Mouse (Mus musculus): ENCODE data around the gene Sprr2a3. TPM values are rescaled to one million over a fixed set of nuclear protein-coding genes. Genes with fewer than 3 reads are reported as not detected.

The Sprr2a3 gene
- total RNA-seq, 1 experiment: not detected

DNA sequence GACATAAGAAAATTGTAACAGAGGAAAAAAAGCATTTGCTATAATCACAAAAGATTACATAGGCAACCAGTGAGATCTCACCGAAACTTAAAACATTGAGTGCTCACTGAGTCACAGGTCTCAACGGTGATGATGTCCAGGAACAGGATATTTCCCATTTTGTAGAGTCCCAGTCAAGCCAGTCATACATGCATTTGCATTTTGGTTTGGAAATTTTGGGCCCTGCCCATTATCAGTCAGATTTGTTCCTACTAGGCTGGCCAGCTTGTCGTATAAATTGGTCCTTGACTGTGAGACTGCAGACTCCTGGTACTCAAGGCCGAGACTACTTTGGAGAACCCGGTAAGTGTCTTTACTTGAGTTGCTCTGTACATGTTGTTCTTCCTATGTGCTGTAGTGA is 53.6 kb downstream of the Sprr2a3 start, which contains the start of gene Sprr2d:
Gene Sprr2d (plus strand): TSS at position 301 of the 400 bp plus-strand sequence.
- no peaks in the 10 kb centered on the region for H3K4me1 ChIP-seq (ENCODE audit: control insufficient read depth in 2 of 2, insufficient read depth in 2 of 2, low read length in 2 of 2, poor library complexity in 1 of 2)
- in situ Hi-C loops (cut with MboI; ENCODE audit: low sequenced_read_pairs in 2 of 2, unreplicated experiment in 2 of 2): no loop called here
- no peak within 1 kb of the TSS for H3K27ac ChIP-seq (ENCODE audit: insufficient read depth, low read depth, low read length, poor library complexity, severe bottlenecking)
- no peak within 1 kb of the TSS for H3K4me3 ChIP-seq (ENCODE audit: insufficient read depth in 1 of 2, low read depth in 1 of 2, low read length in 2 of 2, poor library complexity in 1 of 2, severe bottlenecking in 1 of 2)
- H3K9me3 ChIP-seq (ENCODE audit: control insufficient read depth, insufficient read depth, low read depth, low read length): no peaks in the 10 kb centered on the region
- no peak within 1 kb of the TSS for H3K9ac ChIP-seq (ENCODE audit: insufficient read depth, low read depth, low read length, poor library complexity, severe bottlenecking)
- DNase-seq (ENCODE audit: low read depth, low spot score): no peak
- no peaks in the 10 kb centered on the region for H3K36me3 ChIP-seq (ENCODE audit: control insufficient read depth, insufficient read depth, low read length, poor library complexity, severe bottlenecking)
- TF ChIP-seq ZC3H11A (IDR thresholded peaks at IDR 0.05; ENCODE audit: borderline replicate concordance, low read depth, low read length): no peak
- TF ChIP-seq MAFK (IDR thresholded peaks at IDR 0.05; ENCODE audit: insufficient read depth, low read depth, low read length): no peak
- no peak for TF ChIP-seq CHD2 (IDR thresholded peaks at IDR 0.05; ENCODE audit: low read depth, low read length)
- no peak for TF ChIP-seq HCFC1 (IDR thresholded peaks at IDR 0.05; ENCODE audit: borderline replicate concordance, insufficient read depth, low read length)
- TF ChIP-seq ZNF384 (IDR thresholded peaks at IDR 0.05; ENCODE audit: low read depth, low read length): no peak

Other genes starting within 250 kb of the Sprr2a3 start
- 0.21 and 0.40 TPM in 2 replicates for gene Lor, start 202.3 kb upstream of the Sprr2a3 start, total RNA-seq (2012; rRNA removed)
- not detected in 2 replicates for gene Prr9, start 161.5 kb upstream of the Sprr2a3 start, total RNA-seq (2012; rRNA removed)
- gene Lelp1, start 142.7 kb upstream of the Sprr2a3 start, total RNA-seq (2012; rRNA removed): not detected in 2 replicates
- gene Sprr2a1, start 69.6 kb upstream of the Sprr2a3 start, total RNA-seq (2012; rRNA removed): not detected in 2 replicates
- gene Sprr2a2, start 69.5 kb upstream of the Sprr2a3 start, total RNA-seq (2012; rRNA removed): 0.48 and 2.7 TPM in 2 replicates
- not detected in 2 replicates for gene Sprr2b, start 31.2 kb downstream of the Sprr2a3 start, total RNA-seq (2012; rRNA removed)
- gene Sprr2d, start 53.7 kb downstream of the Sprr2a3 start, total RNA-seq (2012; rRNA removed): not detected in 2 replicates
- not detected in 2 replicates for gene Sprr2e, start 66.7 kb downstream of the Sprr2a3 start, total RNA-seq (2012; rRNA removed)
- gene Sprr2f, start 79.8 kb downstream of the Sprr2a3 start, total RNA-seq (2012; rRNA removed): not detected in 2 replicates
- not detected in 2 replicates for gene Sprr2h, start 100.3 kb downstream of the Sprr2a3 start, total RNA-seq (2012; rRNA removed)
- gene Sprr2i, start 122.6 kb downstream of the Sprr2a3 start, total RNA-seq (2012; rRNA removed): not detected in 2 replicates
- gene Sprr2j-ps, start 132.7 kb downstream of the Sprr2a3 start, total RNA-seq (2012; rRNA removed): not detected in 2 replicates
- 8.2 and 16.7 TPM in 2 replicates for gene Gm9774, start 144.0 kb downstream of the Sprr2a3 start, total RNA-seq (2012; rRNA removed)
- gene Sprr2k, start 147.2 kb downstream of the Sprr2a3 start, total RNA-seq (2012; rRNA removed): 1.7 TPM in 1 of 2 replicates, not detected in the other
- gene Sprr1b, start 153.4 kb downstream of the Sprr2a3 start, total RNA-seq (2012; rRNA removed): not detected in 2 replicates
- gene Sprr3, start 173.3 kb downstream of the Sprr2a3 start, total RNA-seq (2012; rRNA removed): not detected in 2 replicates
- 0.32 TPM in 1 of 2 replicates, not detected in the other for gene Sprr1a, start 200.5 kb downstream of the Sprr2a3 start, total RNA-seq (2012; rRNA removed)
- not detected in 2 replicates for gene Sprr4, start 215.1 kb downstream of the Sprr2a3 start, total RNA-seq (2012; rRNA removed)
- not detected in 2 replicates for gene 2310046K23Rik, start 249.1 kb downstream of the Sprr2a3 start, total RNA-seq (2012; rRNA removed)